ENCODE assay signal across 12 mouse cellular contexts in genomic region chr1:148675516-148675915, GRCm38 (mm10).
"Had no signal": no experiment of that assay in that cellular context is flagged by ENCODE, and none has a peak within 500 bp of the region (broad histone marks: within the 10 kb centered on the region; RNA-seq: fewer than 3 reads in every experiment).

No protein-coding gene starts in this region.

- DNase-seq: retina, postnatal 1 day; right cerebral cortex, adult 18-20 months; right cerebral cortex, postnatal 14 days; right cerebral cortex, postnatal 25 days; right cerebral cortex, postnatal 4 days; spleen, adult 18-20 months; thymus, adult 18-20 months; thymus, adult 2 months; thymus, postnatal 14 days; thymus, postnatal 25 days; thymus, postnatal 36 days; thymus, postnatal 4 days had no signal
